ENCODE assay signal across 9 mouse cellular contexts in the genomic region with DNA sequence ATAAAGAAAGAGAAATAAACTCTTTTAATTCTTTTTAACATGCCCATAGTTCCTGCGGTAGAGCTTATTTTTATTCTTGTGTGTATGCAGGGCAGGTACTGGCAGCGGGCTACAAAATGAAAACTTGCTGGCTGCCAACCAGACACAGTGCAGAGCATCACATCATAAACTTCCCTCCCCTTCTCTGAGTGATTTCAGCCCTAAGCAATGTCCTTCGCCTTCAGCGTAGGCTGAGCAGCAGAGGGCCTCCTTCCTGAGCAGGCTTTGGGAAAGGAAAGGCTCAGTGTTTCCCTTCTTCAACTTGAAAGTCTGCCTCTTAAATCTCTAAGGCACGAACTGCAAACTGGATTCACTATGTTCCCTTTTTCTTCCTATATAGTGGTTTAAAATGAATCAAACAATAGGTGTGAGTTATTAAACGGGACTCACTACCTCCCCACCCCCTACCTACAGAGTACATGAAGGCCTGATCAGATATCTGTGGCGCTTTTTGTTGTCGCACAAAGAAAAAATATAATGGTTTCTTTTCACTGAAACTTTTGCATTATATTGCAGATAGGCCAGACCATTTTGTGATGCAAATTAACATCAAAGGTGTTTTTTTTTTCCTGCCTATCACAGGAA. TPM values are rescaled to one million over a fixed set of nuclear protein-coding genes. Genes with fewer than 3 reads are reported as not detected.
DNase-seq lines count a peak whose midpoint lies in the region; ATAC-seq and TF ChIP-seq lines count a peak whose summit lies in the region.
"Had no signal": no experiment of that assay in that cellular context is flagged by ENCODE, and none has a peak within 500 bp of the region (broad histone marks: within the 10 kb centered on the region; RNA-seq: fewer than 3 reads in every experiment).

No protein-coding gene starts in this region.

- WGBS in kidney, postnatal 0 days: 56% methylated on average over 8 of the region's 8 CpGs
- WGBS in macrophage (ENCODE audit: missing documents): 15% methylated on average over 8 of the region's 8 CpGs
- WGBS in forebrain, embryonic 11.5 days: 62% methylated on average over 8 of the region's 8 CpGs

- peak overlapping the region; percentile 74 for H3K27ac ChIP-seq in gastrocnemius, adult 2 months
- H3K27ac ChIP-seq in kidney, postnatal 0 days: no peak overlapping the region
- H3K27ac ChIP-seq in macrophage: peak overlapping the region; percentile 47
- no peak overlapping the region for H3K27ac ChIP-seq in forebrain, embryonic 11.5 days (ENCODE audit: low read depth, low read length)
- H3K27ac ChIP-seq: hindbrain, embryonic 15.5 days had no signal

- no peaks in the 10 kb centered on the region for H3K27me3 ChIP-seq in kidney, postnatal 0 days (ENCODE audit: insufficient read depth, low read length)
- no peaks in the 10 kb centered on the region for H3K27me3 ChIP-seq in forebrain, embryonic 11.5 days (ENCODE audit: control insufficient read depth, insufficient read depth, low read length)
- H3K27me3 ChIP-seq: hindbrain, embryonic 15.5 days had no signal

- intact Hi-C loops in gastrocnemius, adult 2 months (cut with DNase I): loop anchor here (5.0 kb wide), 1 partner anchor 120 kb away; no protein-coding TSS in a partner anchor

- H3K36me3 ChIP-seq in kidney, postnatal 0 days (ENCODE audit: insufficient read depth, low read length): no peaks in the 10 kb centered on the region
- no peaks in the 10 kb centered on the region for H3K36me3 ChIP-seq in macrophage (ENCODE audit: inconsistent target)
- no peaks in the 10 kb centered on the region for H3K36me3 ChIP-seq in forebrain, embryonic 11.5 days (ENCODE audit: control insufficient read depth, insufficient read depth, low read length)
- H3K36me3 ChIP-seq: hindbrain, embryonic 15.5 days had no signal

- peaks cover 100% of the 10 kb centered on the region for H3K79me2 ChIP-seq in macrophage (ENCODE audit: inconsistent target)

- H3K9me3 ChIP-seq in kidney, postnatal 0 days (replicated peaks; ENCODE audit: low read length): no peaks in the 10 kb centered on the region
- H3K9me3 ChIP-seq in forebrain, embryonic 11.5 days (ENCODE audit: control insufficient read depth, low read length): no peaks in the 10 kb centered on the region
- H3K9me3 ChIP-seq: hindbrain, embryonic 15.5 days had no signal

- no peak overlapping the region for H3K9ac ChIP-seq in kidney, postnatal 0 days (ENCODE audit: low read depth, low read length)
- no peak overlapping the region for H3K9ac ChIP-seq in forebrain, embryonic 11.5 days (ENCODE audit: low read length)
- H3K9ac ChIP-seq: hindbrain, embryonic 15.5 days had no signal

- peak overlapping the region; percentile 48 for H3K4me3 ChIP-seq in gastrocnemius, adult 2 months
- H3K4me3 ChIP-seq in kidney, postnatal 0 days (replicated peaks; ENCODE audit: low read depth, low read length): no peak overlapping the region
- peak overlapping the region; percentile 5; the same call in 1 of the 2 replicates for H3K4me3 ChIP-seq in macrophage (ENCODE audit: inconsistent target)
- no peak overlapping the region for H3K4me3 ChIP-seq in forebrain, embryonic 11.5 days (ENCODE audit: low read depth, low read length)
- H3K4me3 ChIP-seq: hindbrain, embryonic 15.5 days had no signal

- DNase-seq in gastrocnemius, adult 2 months: peak; percentile 52
- DNase-seq in gastrocnemius, adult 8-10 months (ENCODE audit: low spot score in 2 of 2): no peak
- DNase-seq in adrenal gland, adult 2 months: peak; percentile 72
- peak; percentile 24 for DNase-seq in gastrocnemius, postnatal 25 days
- DNase-seq in kidney, postnatal 0 days (ENCODE audit: low spot score): peak; percentile 58
- DNase-seq in layer of hippocampus, adult 11-12 months (ENCODE audit: low spot score): no peak
- DNase-seq in forebrain, embryonic 11.5 days (ENCODE audit: low spot score): no peak

- no peak overlapping the region for H3K4me2 ChIP-seq in kidney, postnatal 0 days (ENCODE audit: low read length)
- no peak overlapping the region for H3K4me2 ChIP-seq in forebrain, embryonic 11.5 days (ENCODE audit: low read depth, low read length, severe bottlenecking)
- H3K4me2 ChIP-seq: hindbrain, embryonic 15.5 days had no signal

- ATAC-seq in kidney, postnatal 0 days (replicated peaks; ENCODE audit: low FRiP score, low read depth): no peak
- no peak for ATAC-seq in forebrain, embryonic 11.5 days (replicated peaks; ENCODE audit: low FRiP score)

- peak; percentile 48 for TF ChIP-seq CTCF in gastrocnemius, adult 2 months (IDR thresholded peaks at IDR 0.05)
- peak; percentile 35 for TF ChIP-seq CTCF in kidney, postnatal 0 days (IDR thresholded peaks at IDR 0.05; ENCODE audit: low read depth)

- no peaks in the 10 kb centered on the region for H3K4me1 ChIP-seq in kidney, postnatal 0 days (replicated peaks; ENCODE audit: insufficient read depth, low read length)
- H3K4me1 ChIP-seq in forebrain, embryonic 11.5 days (replicated peaks; ENCODE audit: control insufficient read depth, insufficient read depth, low read length): no peaks in the 10 kb centered on the region
- H3K4me1 ChIP-seq: hindbrain, embryonic 15.5 days had no signal

RNA-seq across cellular contexts. Expression of a gene that starts 28.2 kb away (rescaled TPM):
- 100 to 1,000 TPM; 354 to 497 TPM for total RNA-seq in gastrocnemius, adult 2 months (2021)
- total RNA-seq in gastrocnemius, adult 8-10 months (2022): 100 to 1,000 TPM; 425 to 467 (median 426) TPM
- 10 to 100 TPM; 23.8 to 58.6 TPM for total RNA-seq in adrenal gland, adult 2 months (2021)
- 14.3 and 23.3 TPM in 2 replicates for polyA plus RNA-seq in adrenal gland, adult 2 months (2012; rRNA removed)
- 100 to 1,000 TPM; 295 to 345 TPM for total RNA-seq in gastrocnemius, postnatal 25 days (2021)
- 51.8 and 55.1 TPM in 2 replicates for polyA plus RNA-seq in kidney, postnatal 0 days (2015; fragmentation: Nextera tagmentation; extraction: Ambion mirVana)
- total RNA-seq in macrophage (2018; cell fraction: chromatin; rRNA removed): 100 to 1,000 TPM in 20 of 26 experiments, 10 to 100 TPM in 6; 22.7 to 453 (median 163) TPM
- total RNA-seq in macrophage (2018; cell fraction: cytosol; rRNA removed): 100 to 1,000 TPM in 11 of 26 experiments, 10 to 100 TPM in 15; 33.3 to 121 (median 59.0) TPM
- 100 to 1,000 TPM in 12 of 26 experiments, 10 to 100 TPM in 14; 33.3 to 308 (median 78.5) TPM for total RNA-seq in macrophage (2018; cell fraction: nucleus; rRNA removed)
- 56.0 to 74.5 TPM (median 74.3 TPM) in 3 replicates for polyA plus RNA-seq in macrophage (2018)
- polyA plus RNA-seq in forebrain, embryonic 11.5 days (2014; fragmentation: Nextera tagmentation; extraction: Ambion mirVana): 18.0 and 19.0 TPM in 2 replicates

Comparison
In these comparisons a context has a peak if more than half of its experiments do, and no peak if none do; other contexts are left out.
1. DNase-seq: peak in gastrocnemius, adult 2 months (single experiment), adrenal gland, adult 2 months (single experiment), gastrocnemius, postnatal 25 days (single experiment) and kidney, postnatal 0 days (single experiment); none in gastrocnemius, adult 8-10 months (0 of 2), layer of hippocampus, adult 11-12 months (single experiment) and forebrain, embryonic 11.5 days (single experiment).
2. H3K27ac ChIP-seq: peak in gastrocnemius, adult 2 months (single experiment) and macrophage (single experiment); none in kidney, postnatal 0 days (single experiment) and forebrain, embryonic 11.5 days (single experiment).
3. H3K4me3 ChIP-seq: peak in gastrocnemius, adult 2 months (single experiment) and macrophage (single experiment); none in kidney, postnatal 0 days (single experiment) and forebrain, embryonic 11.5 days (single experiment).
4. RNA of a gene that starts 28.2 kb away (total RNA-seq): 354 to 497 TPM in gastrocnemius, adult 2 months, 425 to 467 TPM in gastrocnemius, adult 8-10 months and 295 to 345 TPM in gastrocnemius, postnatal 25 days; 23.8 to 58.6 TPM in adrenal gland, adult 2 months; every median in the first group is over 4 times any median in the second.